Mouse (Mus musculus): ENCODE data around the gene Gcnt7. TPM values are rescaled to one million over a fixed set of nuclear protein-coding genes. Genes with fewer than 3 reads are reported as not detected.

Gene Gcnt7
- total RNA-seq, 2 experiments from 2014 or later: not detected

GRCm38 (mm10) chr2:172413273-172413672 is 45.1 kb downstream of the Gcnt7 start:
- TF ChIP-seq CTCF (IDR thresholded peaks at IDR 0.05): no peak
- DNase-seq: no peak
- Histone ChIP-seq H3K4me3 (no peak overlapping the region), H3K27ac (no peak overlapping the region)
- intact Hi-C loops (cut with DNase I): no loop called here

DNA sequence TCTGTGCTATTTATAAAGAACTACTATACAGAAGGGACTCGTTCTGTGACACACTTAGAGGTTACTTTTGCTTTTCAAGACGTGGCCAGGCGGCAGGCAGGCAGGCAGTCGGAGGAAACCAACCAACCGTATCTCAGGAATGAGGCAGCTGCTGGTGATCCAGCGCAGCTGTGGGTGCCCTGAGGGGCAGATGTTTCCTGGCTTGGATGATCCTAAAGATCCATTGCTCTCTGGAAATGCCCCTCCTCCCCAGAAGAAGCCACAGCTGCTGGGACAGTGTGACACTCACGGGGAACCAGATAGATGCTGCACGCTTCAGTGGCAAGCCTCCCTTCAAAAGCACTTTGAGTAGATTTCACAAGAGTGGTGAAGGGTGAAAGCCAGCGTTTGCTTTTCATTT is 45.9 kb downstream of the Gcnt7 start:
- DNase-seq: no peak

DNA sequence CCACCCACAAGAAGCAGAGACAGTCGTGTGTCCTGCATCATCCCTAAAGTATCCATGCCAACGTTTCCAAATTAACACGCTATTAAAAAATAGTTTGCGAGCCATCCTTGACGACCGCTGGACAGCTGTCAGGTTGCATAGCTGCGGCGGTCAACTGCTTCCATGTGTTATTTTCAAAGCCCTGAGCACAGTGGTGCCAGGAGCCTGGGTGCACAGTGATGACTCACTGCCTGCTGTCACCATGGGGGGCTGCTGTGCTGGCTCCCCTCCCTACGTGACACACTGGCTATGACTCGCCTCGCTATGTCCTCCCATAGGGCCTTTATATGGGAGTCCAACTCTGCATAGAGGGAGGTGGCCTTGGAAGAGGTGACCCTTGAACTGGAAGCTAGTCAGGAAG is 47.3 kb downstream of the Gcnt7 start:
- Histone ChIP-seq H3K27ac (no peak overlapping the region), H3K4me3 (no peak overlapping the region)
- TF ChIP-seq CTCF (IDR thresholded peaks at IDR 0.05): no peak
- intact Hi-C loops (cut with DNase I): no loop called here
- DNase-seq: no peak

More for the DNA sequence above, 45.9 kb downstream of the Gcnt7 start:
- Histone ChIP-seq H3K4me3 (no peak overlapping the region), H3K27ac (no peak overlapping the region)
- intact Hi-C loops (cut with DNase I): no loop called here
- TF ChIP-seq CTCF (IDR thresholded peaks at IDR 0.05): no peak

DNA sequence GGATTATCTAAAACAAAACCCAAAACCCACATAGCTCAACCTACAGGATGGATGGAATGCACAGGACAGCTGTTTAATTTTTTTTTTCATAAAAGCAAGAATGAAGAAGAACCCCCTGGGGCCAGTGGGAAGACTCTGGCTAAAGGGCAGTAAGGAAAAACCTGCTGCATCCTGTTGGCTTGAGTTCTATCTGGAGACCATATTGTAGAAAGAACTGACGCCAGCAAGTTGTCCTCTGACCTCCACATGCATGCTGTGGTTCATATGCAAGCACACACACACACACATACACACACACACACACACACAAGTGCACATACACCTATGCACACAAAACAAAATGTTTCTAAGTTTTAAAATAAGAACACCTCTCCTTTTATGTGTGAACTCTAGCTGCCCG is 47.7 kb downstream of the Gcnt7 start:
- no peak for TF ChIP-seq CTCF (IDR thresholded peaks at IDR 0.05)
- H3K4me3 ChIP-seq: no peak overlapping the region
- intact Hi-C loops (cut with DNase I): no loop called here
- no peak for DNase-seq
- no peak overlapping the region for H3K27ac ChIP-seq

DNA sequence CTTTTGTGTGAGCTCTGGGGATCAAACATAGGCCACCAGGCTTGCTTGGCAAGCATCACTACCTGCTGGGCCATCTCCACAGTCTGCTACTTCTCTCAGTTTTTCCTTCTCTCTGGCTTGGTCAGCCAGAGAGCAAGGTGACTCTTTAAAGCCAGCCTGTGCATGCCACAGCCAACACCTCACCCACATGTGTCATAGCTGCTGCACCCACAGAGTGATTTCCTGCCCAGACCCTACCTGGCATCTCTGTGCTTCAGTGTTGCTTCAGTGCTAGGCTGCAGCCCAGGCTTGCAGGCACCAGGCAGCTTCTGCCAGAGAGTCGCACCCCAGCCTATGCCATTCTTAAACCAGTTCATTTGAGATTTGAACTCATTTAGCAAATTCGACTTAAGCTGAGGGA is 50.9 kb downstream of the Gcnt7 start:
- no peak overlapping the region for H3K4me3 ChIP-seq
- intact Hi-C loops (cut with DNase I): no loop called here
- no peak overlapping the region for H3K27ac ChIP-seq

DNA sequence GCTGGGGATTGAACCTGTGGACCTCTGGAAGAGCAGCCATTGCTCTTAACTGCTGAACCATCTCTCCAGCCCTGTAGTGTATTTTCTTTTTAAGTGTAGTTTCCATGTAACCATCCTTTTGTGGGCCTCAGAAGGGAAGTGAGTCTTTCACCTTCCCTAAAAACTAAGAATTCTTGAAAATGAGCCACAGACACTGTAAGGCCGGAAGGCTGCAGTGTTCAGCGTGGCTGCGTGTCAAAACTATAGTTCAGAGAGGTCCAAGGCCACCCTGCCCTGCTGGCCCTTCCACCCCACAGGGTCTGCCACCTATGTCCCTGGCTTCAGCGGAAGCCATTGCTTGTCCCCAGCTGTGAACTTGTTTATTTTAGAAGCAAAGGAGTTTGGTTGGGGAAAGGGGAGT is 52.2 kb downstream of the Gcnt7 start:
- intact Hi-C loops (cut with DNase I): no loop called here
- no peak for DNase-seq
- Histone ChIP-seq H3K27ac (no peak overlapping the region), H3K4me3 (no peak overlapping the region)
- TF ChIP-seq CTCF (IDR thresholded peaks at IDR 0.05): no peak

More for the DNA sequence above, 50.9 kb downstream of the Gcnt7 start:
- TF ChIP-seq CTCF (IDR thresholded peaks at IDR 0.05): no peak
- no peak for DNase-seq

GRCm38 (mm10) chr2:172405011-172405410 is 53.4 kb downstream of the Gcnt7 start:
- DNase-seq: no peak
- no peak for TF ChIP-seq CTCF (IDR thresholded peaks at IDR 0.05)
- intact Hi-C loops (cut with DNase I): no loop called here
- H3K4me3 ChIP-seq: no peak overlapping the region
- no peak overlapping the region for H3K27ac ChIP-seq

GRCm38 (mm10) chr2:172404239-172404638 is 54.2 kb downstream of the Gcnt7 start:
- no peak overlapping the region for H3K4me3 ChIP-seq
- no peak for TF ChIP-seq CTCF (IDR thresholded peaks at IDR 0.05)
- no peak overlapping the region for H3K27ac ChIP-seq
- DNase-seq: no peak
- intact Hi-C loops (cut with DNase I): no loop called here

DNA sequence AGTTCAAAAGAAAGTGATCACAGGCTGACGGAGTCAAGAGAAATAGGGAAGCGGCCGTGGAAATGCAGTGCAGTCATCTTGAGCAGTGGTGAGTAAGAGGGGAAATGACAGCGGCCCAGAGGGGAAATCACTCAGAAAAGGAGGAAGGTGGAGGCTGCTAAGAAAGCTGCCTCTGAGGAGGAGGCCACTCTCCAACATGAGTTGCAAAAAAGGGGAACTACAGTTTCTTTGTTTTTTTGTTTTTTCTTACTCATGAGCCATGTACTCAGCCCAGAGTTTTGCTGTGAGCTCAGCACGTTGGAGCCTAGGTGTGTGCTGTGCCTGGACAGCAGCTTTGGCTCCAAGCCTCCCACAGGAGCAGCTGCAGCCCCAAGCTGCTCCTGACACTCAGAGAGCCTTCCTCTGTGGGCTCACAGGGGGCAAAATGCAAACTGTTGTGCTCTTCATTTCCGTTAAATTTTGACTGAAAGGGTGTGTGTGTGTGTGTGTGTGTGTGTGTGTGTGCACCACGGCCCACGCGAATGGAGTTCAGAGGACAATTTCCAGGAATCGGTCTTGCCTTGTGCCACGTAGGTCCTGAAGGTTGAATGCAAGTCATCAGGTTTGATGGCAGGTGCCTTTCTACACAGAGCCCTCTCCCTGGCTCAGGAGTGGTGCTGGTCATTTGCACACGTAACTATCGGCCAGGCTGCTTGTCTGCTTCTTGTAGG is 57.1 kb downstream of the Gcnt7 start:
- H3K4me3 ChIP-seq: no peak overlapping the region
- no peak for DNase-seq
- H3K27ac ChIP-seq: no peak overlapping the region
- intact Hi-C loops (cut with DNase I): no loop called here
- TF ChIP-seq CTCF (IDR thresholded peaks at IDR 0.05): no peak

Other genes starting within 250 kb of the Gcnt7 start
- gene Mc3r, start 210.1 kb downstream of the Gcnt7 start, total RNA-seq (2021): not detected
- 1 to 10 TPM; 5.0 to 6.4 TPM for gene Fam210b, start 113.0 kb downstream of the Gcnt7 start, total RNA-seq (2021)
- 1 to 10 TPM; 4.4 to 9.9 TPM for gene Aurka, start 88.1 kb downstream of the Gcnt7 start, total RNA-seq (2021)
- 10 to 100 TPM; 17.0 to 20.6 TPM for gene Cstf1, start 87.9 kb downstream of the Gcnt7 start, total RNA-seq (2021)
- gene Cass4, start 64.8 kb downstream of the Gcnt7 start, total RNA-seq (2021): under 1 TPM; 0.08 to 0.13 TPM
- gene Rtf2, start 18.0 kb downstream of the Gcnt7 start, total RNA-seq (2021): 10 to 100 TPM; 28.1 to 29.3 TPM
- gene Fam209, start 13.9 kb upstream of the Gcnt7 start, total RNA-seq (2021): under 1 TPM in 1 of 2 experiments, not detected in 1; 0.36 TPM
- not detected for gene Tfap2c, start 91.0 kb upstream of the Gcnt7 start, total RNA-seq (2021)